Comparison of ENCODE assay signal across 11 mouse cellular contexts in genomic region chr2:45104066-45104465, GRCm38 (mm10). TPM values are rescaled to one million over a fixed set of nuclear protein-coding genes. Genes with fewer than 3 reads are reported as not detected.
DNase-seq lines count a peak whose midpoint lies in the region; ATAC-seq and TF ChIP-seq lines count a peak whose summit lies in the region.
"Had no signal": no experiment of that assay in that cellular context is flagged by ENCODE, and none has a peak within 500 bp of the region (broad histone marks: within the 10 kb centered on the region; RNA-seq: fewer than 3 reads in every experiment).

No protein-coding gene starts in this region.

- intact Hi-C loops in left cerebral cortex, adult 2 months (cut with DNase I) = loop anchor here (5.0 to 10.0 kb wide), 4 partner anchors 49 to 1119 kb away; no protein-coding TSS in a partner anchor

- no peak for ATAC-seq in forebrain, embryonic 16.5 days
- ATAC-seq in intestine, postnatal 0 days = no peak
- ATAC-seq in neural tube, embryonic 15.5 days (ENCODE audit: low FRiP score) = no peak

- no peaks in the 10 kb centered on the region for H3K36me3 ChIP-seq in forebrain, embryonic 16.5 days (ENCODE audit: control insufficient read depth, insufficient read depth)
- no peaks in the 10 kb centered on the region for H3K36me3 ChIP-seq in intestine, postnatal 0 days (ENCODE audit: control insufficient read depth, insufficient read depth)
- no peaks in the 10 kb centered on the region for H3K36me3 ChIP-seq in neural tube, embryonic 15.5 days

- WGBS in forebrain, embryonic 16.5 days = 29% methylated on average over 4 of the region's 4 CpGs
- WGBS in intestine, postnatal 0 days = 31% methylated on average over 4 of the region's 4 CpGs
- 38% methylated on average over 4 of the region's 4 CpGs for WGBS in neural tube, embryonic 15.5 days

- no peaks in the 10 kb centered on the region for H3K9me3 ChIP-seq in forebrain, embryonic 16.5 days (ENCODE audit: control insufficient read depth, low read length)
- H3K9me3 ChIP-seq in intestine, postnatal 0 days (ENCODE audit: control insufficient read depth) = no peaks in the 10 kb centered on the region
- H3K9me3 ChIP-seq in neural tube, embryonic 15.5 days (replicated peaks) = no peaks in the 10 kb centered on the region

- H3K27ac ChIP-seq in left cerebral cortex, adult 2 months = peak overlapping the region; percentile 92
- peak overlapping the region; percentile 76 for H3K27ac ChIP-seq in forebrain, embryonic 16.5 days (ENCODE audit: low read length)
- H3K27ac ChIP-seq in intestine, postnatal 0 days (ENCODE audit: low read depth, low read length) = no peak overlapping the region
- peak overlapping the region; percentile 70; the same call in 1 of the 2 replicates for H3K27ac ChIP-seq in neural tube, embryonic 15.5 days (replicated peaks)

- H3K4me3 ChIP-seq in left cerebral cortex, adult 2 months = peak overlapping the region; percentile 31
- peak overlapping the region; percentile 37 for H3K4me3 ChIP-seq in forebrain, embryonic 16.5 days (replicated peaks; ENCODE audit: low read length)
- H3K4me3 ChIP-seq in intestine, postnatal 0 days (ENCODE audit: low read depth, low read length) = no peak overlapping the region
- peak overlapping the region; percentile 19; the same call in 1 of the 2 replicates for H3K4me3 ChIP-seq in neural tube, embryonic 15.5 days (replicated peaks)

- peak overlapping the region; percentile 71 for H3K4me2 ChIP-seq in forebrain, embryonic 16.5 days (ENCODE audit: low read length)
- 0 out of 2 replicates have a peak overlapping the region, but pooled peaks have one; percentile 77 for H3K4me2 ChIP-seq in intestine, postnatal 0 days (replicated peaks; ENCODE audit: low read depth)
- peak overlapping the region; percentile 84 for H3K4me2 ChIP-seq in neural tube, embryonic 15.5 days

- H3K27me3 ChIP-seq in forebrain, embryonic 16.5 days (replicated peaks; ENCODE audit: control insufficient read depth, insufficient read depth, low read length) = no peaks in the 10 kb centered on the region
- peaks cover 40% of the 10 kb centered on the region; the same call in 1 of the 2 replicates for H3K27me3 ChIP-seq in intestine, postnatal 0 days (replicated peaks; ENCODE audit: control insufficient read depth, insufficient read depth, low read length)
- no peaks in the 10 kb centered on the region for H3K27me3 ChIP-seq in neural tube, embryonic 15.5 days (replicated peaks)
- H3K27me3 ChIP-seq: Patski had no signal

- DNase-seq in left cerebral cortex, adult 2 months (ENCODE audit: extremely low spot score in 1 of 2, low spot score in 2 of 2) = no peak
- DNase-seq in left cerebral cortex, adult 8-10 months (ENCODE audit: low spot score in 2 of 2) = no peak
- DNase-seq in urinary bladder, postnatal 4 days (ENCODE audit: low spot score in 2 of 2) = no peak
- no peak for DNase-seq in spleen, adult 12 weeks (ENCODE audit: low spot score)
- DNase-seq: lung, postnatal 14 days; right cerebral cortex, postnatal 14 days; thymus, postnatal 36 days had no signal

- H3K4me1 ChIP-seq in forebrain, embryonic 16.5 days (replicated peaks; ENCODE audit: control insufficient read depth, insufficient read depth, low read length) = peaks cover 71% of the 10 kb centered on the region
- H3K4me1 ChIP-seq in intestine, postnatal 0 days (replicated peaks; ENCODE audit: control insufficient read depth, insufficient read depth, low read length) = no peaks in the 10 kb centered on the region
- peaks cover 68% of the 10 kb centered on the region for H3K4me1 ChIP-seq in neural tube, embryonic 15.5 days

- no peak for TF ChIP-seq CTCF in left cerebral cortex, adult 2 months (IDR thresholded peaks at IDR 0.05)
- TF ChIP-seq CTCF in intestine, postnatal 0 days (IDR thresholded peaks at IDR 0.05; ENCODE audit: low read depth) = no peak

- peak overlapping the region; percentile 64; the same call in 1 of the 2 replicates for H3K9ac ChIP-seq in forebrain, embryonic 16.5 days (replicated peaks; ENCODE audit: low read depth, low read length)
- no peak overlapping the region for H3K9ac ChIP-seq in intestine, postnatal 0 days (ENCODE audit: low read depth, low read length)
- peak overlapping the region; percentile 26; the same call in 1 of the 2 replicates for H3K9ac ChIP-seq in neural tube, embryonic 15.5 days (replicated peaks)

RNA-seq across cellular contexts. Expression of gene Zeb2, which starts 13.1 kb away (rescaled TPM):
- total RNA-seq in left cerebral cortex, adult 2 months (2021) = 100 to 1,000 TPM; 156 to 181 TPM
- 100 to 1,000 TPM; 162 to 184 (median 166) TPM for total RNA-seq in left cerebral cortex, adult 8-10 months (2022)
- polyA plus RNA-seq in forebrain, embryonic 16.5 days (2015; fragmentation: Nextera tagmentation; extraction: Ambion mirVana) = 120 and 151 TPM in 2 replicates
- polyA plus RNA-seq in intestine, postnatal 0 days (2015; fragmentation: Nextera tagmentation; extraction: Ambion mirVana) = 13.1 and 14.2 TPM in 2 replicates
- 40.5 and 41.1 TPM in 2 replicates for polyA plus RNA-seq in neural tube, embryonic 15.5 days (2015; fragmentation: Nextera tagmentation; extraction: Ambion mirVana)
